Mouse (Mus musculus): ENCODE results near the gene Lilrb4a.
"Not testable (repeated sequence)": the region's sequence is repeated elsewhere in the genome, so short reads cannot be mapped to it uniquely, and the experiment has no call there.

Lilrb4a gene

DNA sequence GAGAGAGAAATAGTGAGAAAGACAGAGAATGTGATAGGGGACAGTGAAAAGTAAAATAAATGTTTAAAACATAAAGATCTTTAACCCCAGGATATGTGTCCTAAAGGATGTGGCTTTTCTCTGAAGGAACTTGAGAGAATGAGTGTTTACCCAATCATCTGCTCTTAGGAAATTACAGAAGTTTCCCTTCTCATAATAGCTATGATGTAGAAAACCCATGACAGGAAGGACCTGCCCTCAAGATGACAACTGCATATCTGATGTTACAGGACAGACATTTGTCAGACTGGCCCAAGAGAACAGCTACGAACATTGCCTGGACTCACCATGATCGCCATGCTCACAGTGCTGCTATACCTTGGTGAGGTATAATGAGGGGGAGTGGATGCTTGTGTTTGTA is at the start of gene Lilrb4a:
Gene Lilrb4a, plus strand, starts transcription at position 266 of the 400 bp plus-strand sequence.
- DNase-seq (ENCODE audit: low read depth, low spot score), result not testable (repeated sequence)

DNA sequence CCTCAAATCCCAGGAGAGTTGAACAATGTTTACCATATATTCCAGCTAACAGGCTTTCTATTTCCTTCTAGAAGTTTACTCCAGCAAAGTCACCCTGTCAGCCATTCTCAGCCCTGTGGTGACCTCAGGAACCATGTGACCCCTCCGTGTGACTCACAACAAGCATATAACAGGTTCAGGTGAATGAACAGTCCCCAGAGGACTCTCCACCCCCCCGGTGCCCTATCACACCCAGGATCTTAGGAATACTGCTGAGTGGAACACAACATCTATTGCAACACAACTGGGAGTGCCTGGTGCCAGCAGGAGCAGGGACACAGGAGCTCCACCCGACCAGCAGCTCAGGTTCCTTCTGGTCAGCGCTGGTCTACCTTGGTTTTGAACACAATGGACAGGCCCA is 39.1 kb upstream of the Lilrb4a start:
- no peak for DNase-seq (ENCODE audit: low read depth, low spot score)

DNA sequence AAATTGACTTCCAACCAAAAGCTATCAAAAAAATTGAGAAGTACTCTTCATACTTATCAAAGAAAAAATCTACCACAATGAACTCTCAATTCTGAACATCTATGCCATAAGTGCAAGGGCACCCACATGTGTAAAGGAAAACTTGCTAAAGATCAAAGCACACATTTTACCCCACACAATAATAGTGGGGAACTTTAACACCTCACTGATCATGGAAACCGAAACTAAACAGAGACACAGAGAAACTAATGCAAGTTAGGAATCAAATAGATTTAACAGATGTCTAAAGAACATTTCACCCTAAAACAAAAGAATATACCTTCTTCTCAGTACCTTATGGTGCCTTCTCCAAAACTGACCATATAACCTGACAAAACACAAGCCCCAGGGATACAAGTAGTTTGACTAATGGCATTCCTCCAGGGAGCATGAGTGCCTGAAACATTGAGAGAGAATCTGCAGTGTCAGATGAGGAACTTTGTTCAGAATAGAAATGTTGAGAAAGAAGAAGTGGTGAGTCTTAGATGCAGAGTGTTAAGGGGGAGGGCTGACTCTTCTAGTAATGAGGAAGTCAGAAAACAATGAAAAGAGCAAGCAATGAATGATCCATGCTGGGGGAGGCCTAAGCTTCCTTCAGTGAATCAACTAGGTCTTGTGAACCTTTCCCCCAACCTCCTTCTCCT is 37.0 kb upstream of the Lilrb4a start:
- no peak for DNase-seq (ENCODE audit: low read depth, low spot score)

DNA sequence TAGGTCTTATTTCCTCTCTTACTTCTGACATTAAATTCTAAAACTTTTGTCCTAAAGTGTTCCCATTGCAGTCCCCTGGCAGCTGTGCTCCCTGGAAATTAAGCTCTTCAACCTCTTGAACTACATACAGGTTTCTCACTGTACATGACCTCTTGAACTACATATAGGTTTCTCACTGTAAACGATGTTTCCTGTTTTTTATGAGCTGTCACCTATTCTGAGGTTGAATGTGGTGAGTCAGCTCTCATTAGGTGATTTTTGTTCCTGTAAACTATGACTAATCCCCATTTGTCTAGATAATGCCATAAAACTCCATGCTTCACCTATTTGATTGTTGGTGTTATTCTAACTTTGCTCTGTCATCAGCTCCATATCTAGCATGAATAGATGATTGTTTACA is 36.4 kb upstream of the Lilrb4a start:
- no peak for DNase-seq (ENCODE audit: low read depth, low spot score)

DNA sequence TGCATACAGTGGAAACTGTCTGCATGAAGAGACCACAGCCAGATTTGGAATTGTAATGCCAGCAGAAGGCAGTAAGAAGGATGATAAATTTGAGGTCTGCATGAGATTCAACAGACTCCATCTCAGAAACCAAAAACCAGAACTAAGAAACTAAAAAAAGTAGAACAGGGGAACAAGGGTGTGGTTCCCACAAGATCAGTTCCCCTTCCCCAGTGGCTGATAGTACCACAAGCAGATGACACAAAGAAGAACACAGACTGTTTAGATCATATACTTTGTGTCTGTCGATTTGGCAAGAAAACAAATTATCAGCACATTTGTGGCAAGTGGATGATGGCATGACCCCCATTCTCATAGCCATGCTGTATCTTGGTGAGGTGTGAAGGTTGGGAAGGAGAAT is 35.0 kb upstream of the Lilrb4a start:
- no peak for DNase-seq (ENCODE audit: low read depth, low spot score)

DNA sequence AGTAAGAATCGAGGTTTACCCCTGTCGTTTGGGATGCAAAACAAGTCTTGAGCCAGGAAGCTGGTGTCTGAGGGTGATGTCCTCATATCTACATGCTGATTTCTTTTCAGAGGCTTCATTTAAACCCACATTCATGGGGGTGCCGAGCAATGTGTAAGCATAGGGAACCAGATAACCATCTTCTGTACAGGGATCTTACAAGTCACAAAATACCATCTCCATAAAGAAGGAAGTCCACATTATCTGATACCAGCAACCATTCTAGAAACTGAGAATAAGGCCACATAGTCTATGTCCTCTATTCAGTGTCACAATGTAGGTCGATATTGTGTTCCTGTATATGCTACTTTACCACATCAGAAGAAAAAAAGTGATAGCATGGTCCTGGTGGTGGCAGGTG is 34.4 kb upstream of the Lilrb4a start:
- DNase-seq (ENCODE audit: low read depth, low spot score), result no peak

DNA sequence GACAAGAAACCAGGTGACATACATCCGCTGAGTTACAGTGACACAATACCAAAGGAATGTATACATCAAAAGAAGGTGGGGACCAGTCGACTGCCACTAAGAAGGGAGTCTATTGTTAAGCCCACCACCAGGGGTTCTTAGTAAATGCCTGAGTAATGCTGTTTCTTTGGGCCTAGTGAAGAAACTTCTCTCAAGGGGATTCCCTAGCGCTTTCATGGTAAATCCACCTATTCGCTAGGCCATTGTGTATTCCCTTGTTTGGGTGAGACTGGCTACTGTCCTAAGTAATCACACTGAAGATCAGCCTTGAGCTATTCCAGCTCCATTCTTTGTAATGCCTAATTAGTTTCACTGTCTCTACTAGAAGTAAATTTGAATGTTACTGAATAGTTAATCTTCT is 27.0 kb upstream of the Lilrb4a start:
- not testable (repeated sequence) for DNase-seq (ENCODE audit: low read depth, low spot score)

DNA sequence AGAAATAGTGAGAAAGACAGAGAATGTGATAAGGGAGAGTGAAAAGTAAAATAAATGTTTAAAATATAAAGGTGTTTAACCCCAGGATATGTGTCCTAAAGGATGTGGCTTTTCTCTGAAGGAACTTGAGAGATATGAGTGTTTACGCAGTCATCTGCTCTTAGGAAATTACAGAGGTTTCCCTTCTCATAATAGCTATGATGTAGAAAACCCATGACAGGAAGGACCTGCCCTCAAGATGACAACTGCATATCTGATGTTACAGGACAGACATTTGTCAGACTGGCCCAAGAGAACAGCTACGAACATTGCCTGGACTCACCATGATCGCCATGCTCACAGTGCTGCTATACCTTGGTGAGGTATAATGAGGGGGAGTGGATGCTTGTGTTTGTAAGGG is 10.4 kb upstream of the Lilrb4a start, which contains the start of the genes Gm49339 and Lilr4b:
Gene Gm49339, plus strand, starts transcription at position 216 of the 400 bp plus-strand sequence.
Gene Lilr4b, plus strand, starts transcription at position 236 of the 400 bp plus-strand sequence.
- not testable (repeated sequence) for DNase-seq (ENCODE audit: low read depth, low spot score)

DNA sequence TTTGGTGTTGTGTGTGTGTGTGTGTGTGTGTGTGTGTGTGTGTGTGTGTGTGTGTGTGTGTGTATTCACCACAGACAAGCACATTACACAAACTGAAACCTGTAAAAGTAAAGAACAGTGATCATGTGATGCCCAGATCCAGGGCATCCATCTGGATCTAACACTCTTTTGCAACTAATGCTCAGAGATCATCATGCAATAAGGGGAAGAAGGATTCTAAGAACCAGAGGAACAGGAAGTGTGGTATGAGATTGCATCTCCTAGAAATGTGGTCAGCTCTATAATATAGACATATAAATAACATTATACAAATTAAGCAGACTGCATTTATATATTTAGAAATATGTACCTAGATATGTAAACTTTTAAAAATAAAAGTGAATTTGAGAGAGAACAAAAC is 29.3 kb downstream of the Lilrb4a start:
- no peak for DNase-seq (ENCODE audit: low read depth, low spot score)

DNA sequence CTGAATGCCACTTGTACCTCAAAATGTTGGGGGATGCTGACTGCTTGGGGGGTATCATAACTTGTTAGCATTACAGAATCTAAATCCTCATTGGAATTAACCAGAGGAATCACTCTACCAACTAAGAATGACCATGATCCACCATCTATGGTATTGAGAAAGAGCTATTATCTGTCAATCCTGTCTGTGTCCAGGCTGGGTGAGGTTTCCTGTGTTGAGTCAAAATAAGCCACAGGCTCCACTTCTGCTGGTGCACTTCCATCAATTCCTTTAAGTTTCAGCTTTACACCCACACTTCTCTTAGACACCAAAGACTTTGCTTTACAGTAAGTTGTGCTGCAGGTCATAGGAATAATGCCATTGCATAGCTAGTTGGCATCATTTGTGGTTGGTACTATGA is 30.7 kb downstream of the Lilrb4a start:
- DNase-seq (ENCODE audit: low read depth, low spot score), result no peak

DNA sequence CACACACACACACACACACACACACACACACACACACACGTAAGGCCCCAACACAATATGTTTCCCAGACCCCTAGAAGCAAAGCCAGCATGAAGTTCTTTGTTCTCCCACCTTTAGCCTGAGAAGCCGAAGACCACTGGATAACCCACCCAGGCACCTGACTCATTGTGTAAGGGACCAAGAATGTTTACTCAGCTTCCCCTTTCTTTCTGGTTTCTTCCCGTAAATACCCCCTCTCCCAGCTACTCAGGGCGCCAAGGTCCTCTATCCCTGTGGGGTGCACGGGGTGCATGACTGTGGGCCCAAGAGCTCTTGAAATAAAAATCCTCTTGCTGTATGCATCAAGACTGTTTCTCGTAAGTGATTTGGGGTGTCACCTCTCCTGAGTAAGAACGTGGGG is 35.3 kb downstream of the Lilrb4a start:
- no peak for DNase-seq (ENCODE audit: low read depth, low spot score)

DNA sequence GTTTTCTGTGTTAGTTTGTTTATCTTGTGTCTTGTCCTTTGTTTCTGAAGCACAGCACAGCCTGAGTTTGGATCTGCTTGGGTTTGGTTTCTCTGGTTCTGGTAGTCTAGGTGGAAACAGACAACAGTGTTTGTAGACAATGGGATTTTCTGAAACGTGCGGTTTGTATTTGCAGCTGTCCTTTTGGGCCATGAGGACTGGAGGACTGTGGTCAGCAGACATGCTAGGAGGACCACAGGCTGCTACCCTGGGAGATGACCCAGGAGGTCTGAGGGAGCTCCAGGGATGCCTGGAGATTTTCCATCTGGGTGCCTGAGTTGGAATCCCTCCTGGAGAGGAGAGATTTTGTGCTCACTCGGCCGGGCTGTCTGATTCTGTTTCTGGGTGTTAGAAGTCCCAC is 35.9 kb downstream of the Lilrb4a start:
- DNase-seq (ENCODE audit: low read depth, low spot score), result no peak

DNA sequence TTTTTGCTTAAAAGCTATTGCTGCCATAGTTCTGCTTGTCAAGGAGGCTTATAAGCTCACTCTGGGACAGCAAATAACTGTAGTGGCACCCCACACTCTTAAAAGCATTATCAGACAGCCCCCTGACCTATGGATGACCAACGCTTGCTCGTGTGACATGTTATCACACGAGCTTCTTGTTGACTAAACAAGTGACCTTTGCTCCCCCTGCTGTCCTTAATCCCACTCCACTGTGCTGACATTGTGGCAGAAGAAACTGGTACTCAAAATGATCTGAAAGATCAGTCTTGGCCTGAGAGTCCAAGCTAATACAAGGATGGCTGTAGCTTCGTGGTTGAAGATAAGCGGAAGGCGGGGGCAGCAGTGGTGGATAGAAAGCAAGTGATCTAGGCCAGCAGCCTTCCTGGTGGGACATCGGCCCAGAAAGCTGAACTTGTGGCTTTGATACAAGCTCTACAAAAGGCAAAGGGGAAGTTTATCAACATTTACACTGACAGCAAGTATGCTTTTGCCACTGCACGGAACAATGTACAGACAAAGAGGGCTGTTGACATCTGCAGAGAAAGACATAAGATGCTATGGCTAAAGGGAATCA is 38.2 kb downstream of the Lilrb4a start:
- no peak for DNase-seq (ENCODE audit: low read depth, low spot score)

DNA sequence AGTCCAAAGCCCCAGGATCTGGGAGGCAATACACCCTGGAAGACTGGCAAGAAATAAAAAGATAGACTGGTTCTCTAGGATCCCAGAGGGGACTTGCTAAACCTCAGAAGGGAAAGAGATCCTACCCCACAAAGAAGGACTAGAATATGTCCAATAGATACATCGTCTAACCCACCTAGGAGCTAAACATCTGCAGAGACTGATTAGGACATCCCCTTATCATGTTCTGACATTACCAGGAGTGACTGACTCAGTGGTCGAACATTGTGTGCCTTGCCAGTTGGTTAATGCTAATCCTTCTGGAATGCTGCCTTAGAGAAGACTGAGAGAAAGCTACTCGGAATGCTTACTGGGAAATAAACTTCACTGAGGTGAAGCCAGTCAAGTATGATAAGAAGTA is 38.7 kb downstream of the Lilrb4a start:
- DNase-seq (ENCODE audit: low read depth, low spot score), result no peak

DNA sequence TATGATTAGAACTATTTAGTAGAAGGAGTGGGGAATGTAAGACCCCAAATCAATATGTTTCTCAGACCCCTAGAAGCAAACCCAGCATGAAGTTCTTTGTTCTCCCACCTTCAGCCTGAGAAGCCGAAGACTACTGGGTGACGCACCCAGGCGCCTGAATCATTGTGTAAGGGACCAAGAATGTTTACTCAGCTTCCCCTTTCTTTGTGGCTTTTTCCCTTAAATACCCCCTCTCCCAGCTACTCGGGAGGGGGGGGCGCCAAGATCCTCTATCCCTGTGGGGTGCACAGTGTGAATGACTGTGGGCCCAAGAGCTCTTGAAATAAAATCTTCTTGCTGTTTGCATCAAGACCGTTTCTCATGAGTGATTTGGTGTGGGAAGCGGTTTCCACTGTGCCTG is 40.1 kb downstream of the Lilrb4a start:
- no peak for DNase-seq (ENCODE audit: low read depth, low spot score)
